Mouse (Mus musculus) MEL (cell line): Measurements from ENCODE around the gene Glt28d2. TPM values are rescaled to one million over a fixed set of nuclear protein-coding genes. Genes with fewer than 3 reads are reported as not detected.
"Not testable (repeated sequence)": the region's sequence is repeated elsewhere in the genome, so short reads cannot be mapped to it uniquely, and the experiment has no call there.

Experiments used
- DNase-seq: peaks from one replicate; pipeline ENCODE4 v3.0.0; 2011; ENCODE audit warnings: low read depth, low spot score
- H3K27ac ChIP-seq: 2 replicates; pipeline ENCODE4 v1.5.1; 2012; ENCODE audit warnings: low read depth, mild to moderate bottlenecking, control low read depth, low read length, moderate library complexity; ENCODE audit not compliant: control insufficient read depth
- H3K27me3 ChIP-seq, 2 experiments: fragments of 150-350 bp in 1 of 2; sonication (generic) in 1 of 2; 2 replicates each; pipeline ENCODE4 v1.6.1; 2012; ENCODE audit warnings: low read length in 2 of 2, mild to moderate bottlenecking in 2 of 2, improper control_type of control experiment in 1 of 2, moderate library complexity in 1 of 2; ENCODE audit not compliant: insufficient read depth in 2 of 2, control insufficient read depth in 1 of 2
- H3K36me3 ChIP-seq, 2 experiments: 2 replicates each; pipeline ENCODE4 v1.6.1; 2012 to 2014; ENCODE audit warnings: low read length in 2 of 2, improper control_type of control experiment in 1 of 2, inconsistent platforms in 1 of 2, mild to moderate bottlenecking in 1 of 2; ENCODE audit not compliant: insufficient read depth in 2 of 2, control insufficient read depth in 1 of 2
- H3K4me1 ChIP-seq, 2 experiments: fragments of 150-350 bp in 1 of 2; sonication (generic) in 1 of 2; 2 replicates each; pipeline ENCODE4 v1.6.1; 2012; ENCODE audit warnings: low read length in 2 of 2, improper control_type of control experiment in 1 of 2, mild to moderate bottlenecking in 1 of 2; ENCODE audit not compliant: insufficient read depth in 2 of 2, control insufficient read depth in 1 of 2
- H3K4me3 ChIP-seq, 2 experiments: fragments of 150-350 bp in 1 of 2; sonication (generic) in 1 of 2; 2 replicates each; pipeline ENCODE4 v1.5.1; 2012; ENCODE audit warnings: low read depth in 2 of 2, low read length in 2 of 2, mild to moderate bottlenecking in 2 of 2, moderate library complexity in 2 of 2, control low read depth in 1 of 2, improper control_type of control experiment in 1 of 2; ENCODE audit not compliant: control insufficient read depth in 1 of 2, insufficient read depth in 1 of 2
- H3K79me2 ChIP-seq: 2 replicates; pipeline ENCODE4 v1.6.1; 2012; ENCODE audit warnings: mild to moderate bottlenecking, low read length, moderate library complexity; ENCODE audit not compliant: control insufficient read depth, poor library complexity, insufficient read depth
- H3K9ac ChIP-seq: 2 replicates; pipeline ENCODE4 v1.6.1; 2012; ENCODE audit warnings: low read depth, mild to moderate bottlenecking, control low read depth, low read length, moderate library complexity; ENCODE audit not compliant: control insufficient read depth, poor library complexity, severe bottlenecking
- H3K9me3 ChIP-seq: fragments of 150-350 bp; sonication (generic); replicated peaks from 2 replicates; pipeline ENCODE4 v1.6.1; 2012; ENCODE audit warnings: mild to moderate bottlenecking, low read length, improper control_type of control experiment, moderate library complexity; ENCODE audit not compliant: insufficient read depth
- BHLHE40 ChIP-seq: IDR thresholded peaks from 2 replicates; pipeline ENCODE4 v1.6.1; 2012; ENCODE audit warnings: low read depth, mild to moderate bottlenecking, inconsistent platforms, low read length, improper control_type of control experiment, borderline replicate concordance
- CHD2 ChIP-seq: IDR thresholded peaks from 2 replicates; pipeline ENCODE4 v1.6.1; 2011; ENCODE audit warnings: low read length, improper control_type of control experiment
- CTCF ChIP-seq, 3 experiments: IDR thresholded peaks in 2 of 3; conservative IDR thresholded peaks in 1 of 3; 2 replicates each; pipeline ENCODE4 v1.5.1; 2011 to 2012; ENCODE audit warnings: low read length in 3 of 3, low read depth in 2 of 3, mild to moderate bottlenecking in 2 of 3, improper control_type of control experiment in 1 of 3, inconsistent platforms in 1 of 3, mixed read lengths in 1 of 3, moderate library complexity in 1 of 3; ENCODE audit not compliant: control insufficient read depth in 1 of 3, insufficient read depth in 1 of 3, poor library complexity in 1 of 3, severe bottlenecking in 1 of 3
- ELF1 ChIP-seq: IDR thresholded peaks from 2 replicates; pipeline ENCODE4 v1.6.1; 2014; ENCODE audit warnings: low read depth, mild to moderate bottlenecking, inconsistent platforms, low read length, improper control_type of control experiment, moderate library complexity
- EP300 ChIP-seq, 2 experiments: IDR thresholded peaks; 2 replicates each; pipeline ENCODE4 v1.6.1; 2011; ENCODE audit warnings: improper control_type of control experiment in 2 of 2, low read length in 2 of 2, low read depth in 1 of 2, mild to moderate bottlenecking in 1 of 2
- ETS1 ChIP-seq: IDR thresholded peaks from 2 replicates; pipeline ENCODE4 v1.6.1; 2012; ENCODE audit warnings: low read depth, mild to moderate bottlenecking, inconsistent platforms, low read length, improper control_type of control experiment, moderate library complexity
- GABPA ChIP-seq: IDR thresholded peaks from 2 replicates; pipeline ENCODE4 v1.6.1; 2012; ENCODE audit warnings: low read depth, mild to moderate bottlenecking, inconsistent platforms, low read length, improper control_type of control experiment, moderate library complexity
- GATA1 ChIP-seq: IDR thresholded peaks from 2 replicates; pipeline ENCODE4 v1.6.1; 2011; ENCODE audit warnings: low read depth, low read length, improper control_type of control experiment
- HCFC1 ChIP-seq: IDR thresholded peaks from 2 replicates; pipeline ENCODE4 v1.6.1; 2012; ENCODE audit warnings: low read depth, mild to moderate bottlenecking, inconsistent platforms, low read length, improper control_type of control experiment, moderate library complexity
- JUND ChIP-seq: IDR thresholded peaks from 2 replicates; pipeline ENCODE4 v1.6.1; 2011; ENCODE audit warnings: low read depth, mild to moderate bottlenecking, improper control_type of control experiment, low read length
- MAFK ChIP-seq: IDR thresholded peaks from 2 replicates; pipeline ENCODE4 v1.6.1; 2011; ENCODE audit warnings: low read depth, mild to moderate bottlenecking, low read length, improper control_type of control experiment, borderline replicate concordance
- MAZ ChIP-seq: IDR thresholded peaks from 2 replicates; pipeline ENCODE4 v1.6.1; 2012; ENCODE audit warnings: low read depth, mild to moderate bottlenecking, inconsistent platforms, low read length, improper control_type of control experiment
- MEF2A ChIP-seq: IDR thresholded peaks from 2 replicates; pipeline ENCODE4 v1.6.1; 2014; ENCODE audit warnings: low read depth, mild to moderate bottlenecking, inconsistent platforms, low read length, improper control_type of control experiment; ENCODE audit not compliant: poor library complexity, insufficient replicate concordance, severe bottlenecking; ENCODE audit errors: extremely low read depth
- MXI1 ChIP-seq: IDR thresholded peaks from 2 replicates; pipeline ENCODE4 v1.6.1; 2011; ENCODE audit warnings: mild to moderate bottlenecking, low read depth, low read length, improper control_type of control experiment
- MYC ChIP-seq: IDR thresholded peaks from 2 replicates; pipeline ENCODE4 v1.6.1; 2011; ENCODE audit warnings: low read depth, mild to moderate bottlenecking, low read length, improper control_type of control experiment, moderate library complexity
- NELFE ChIP-seq: IDR thresholded peaks from 2 replicates; pipeline ENCODE4 v1.6.1; 2011; ENCODE audit warnings: low read depth, low read length, improper control_type of control experiment
- POLR2A ChIP-seq, 2 experiments: IDR thresholded peaks; 2 replicates each; pipeline ENCODE4 v1.6.1; 2011 to 2012; ENCODE audit warnings: low read length in 2 of 2, mild to moderate bottlenecking in 2 of 2, control low read depth in 1 of 2, improper control_type of control experiment in 1 of 2, low read depth in 1 of 2, moderate library complexity in 1 of 2; ENCODE audit not compliant: control insufficient read depth in 1 of 2, insufficient read depth in 1 of 2, poor library complexity in 1 of 2
- POLR2AphosphoS2 ChIP-seq: IDR thresholded peaks from 2 replicates; pipeline ENCODE4 v1.6.1; 2011; ENCODE audit warnings: low read length, improper control_type of control experiment
- RAD21 ChIP-seq: IDR thresholded peaks from 2 replicates; pipeline ENCODE4 v1.6.1; 2011; ENCODE audit warnings: mild to moderate bottlenecking, low read depth, low read length, improper control_type of control experiment
- RCOR1 ChIP-seq: IDR thresholded peaks from 2 replicates; pipeline ENCODE4 v1.6.1; 2012; ENCODE audit warnings: low read depth, mild to moderate bottlenecking, inconsistent platforms, low read length, improper control_type of control experiment
- SMC3 ChIP-seq: IDR thresholded peaks from 2 replicates; pipeline ENCODE4 v1.6.1; 2011; ENCODE audit warnings: low read depth, low read length, improper control_type of control experiment
- TBP ChIP-seq: IDR thresholded peaks from 2 replicates; pipeline ENCODE4 v1.8.0; 2011; ENCODE audit warnings: low read depth, low read length, improper control_type of control experiment
- USF1 ChIP-seq: IDR thresholded peaks from 2 replicates; pipeline ENCODE4 v1.6.1; 2014; ENCODE audit warnings: low read depth, mild to moderate bottlenecking, inconsistent platforms, low read length, improper control_type of control experiment, moderate library complexity
- USF2 ChIP-seq, 2 experiments: IDR thresholded peaks; 2 replicates each; pipeline ENCODE4 v1.6.1; 2011 to 2012; ENCODE audit warnings: improper control_type of control experiment in 2 of 2, low read length in 2 of 2, borderline replicate concordance in 1 of 2, inconsistent platforms in 1 of 2, low read depth in 1 of 2, mild to moderate bottlenecking in 1 of 2; ENCODE audit not compliant: insufficient read depth in 1 of 2
- ZMIZ1 ChIP-seq: IDR thresholded peaks from 2 replicates; pipeline ENCODE4 v1.6.1; 2012; ENCODE audit warnings: low read depth, mild to moderate bottlenecking, inconsistent platforms, low read length, improper control_type of control experiment, moderate library complexity
- ZNF384 ChIP-seq: IDR thresholded peaks from 2 replicates; pipeline ENCODE4 v1.6.1; 2012; ENCODE audit warnings: low read depth, mild to moderate bottlenecking, inconsistent platforms, low read length, improper control_type of control experiment
- polyA plus RNA-seq, 2 experiments: library from polyadenylated mRNA; stranded (reverse) in 1 of 2; unstranded in 1 of 2; fragments of >175 nt in 1 of 2; fragments of >200 nt in 1 of 2; gene quantifications; 2 replicates each; pipeline versions ENCODE4 v1.2.1 to v1.2.4; 2012; ENCODE audit warnings: low replicate concordance in 2 of 2, low read depth in 1 of 2; ENCODE audit not compliant: insufficient read length in 2 of 2, insufficient read depth in 1 of 2, missing spikeins in 1 of 2
- total RNA-seq: library from RNA; depleted of rRNA; stranded (reverse); fragments of 300-350 nt; gene quantifications from 2 replicates; pipeline ENCODE4 v1.2.3, GENCODE M21; 2012

Gene Glt28d2
- total and polyA plus RNA-seq, 3 experiments, result not detected

- Histone ChIP-seq H3K4me1 (no peaks in the 10 kb centered on the region), H3K9me3 (no peaks in the 10 kb centered on the region), H3K27ac (no peak overlapping the region), H3K79me2 (no peaks in the 10 kb centered on the region), H3K27me3 (no peaks in the 10 kb centered on the region), H3K9ac (no peak overlapping the region), H3K36me3 (no peaks in the 10 kb centered on the region), H3K4me3 (no peak overlapping the region)
- no peak for DNase-seq
- TF ChIP-seq RAD21 (no peak), MYC (no peak), GABPA (no peak), ETS1 (no peak), MXI1 (no peak), CTCF (IDR thresholded peaks at IDR 0.05 in 2 of 3, conservative IDR thresholded peaks at IDR 0.05 in 1 of 3; ENCODE audit: control insufficient read depth in 1 of 3, insufficient read depth in 1 of 3, low read depth in 2 of 3, low read length in 3 of 3, poor library complexity in 1 of 3, severe bottlenecking in 1 of 3) (no peak), USF2 (IDR thresholded peaks at IDR 0.05; ENCODE audit: borderline replicate concordance in 1 of 2, insufficient read depth in 1 of 2, low read depth in 1 of 2, low read length in 2 of 2) (no peak), SMC3 (no peak), BHLHE40 (no peak), NELFE (no peak), POLR2AphosphoS2 (no peak), POLR2A (IDR thresholded peaks at IDR 0.05; ENCODE audit: control insufficient read depth in 1 of 2, insufficient read depth in 1 of 2, low read depth in 1 of 2, low read length in 2 of 2, poor library complexity in 1 of 2) (no peak), EP300 (IDR thresholded peaks at IDR 0.05; ENCODE audit: low read depth in 1 of 2, low read length in 2 of 2) (no peak), ELF1 (no peak), HCFC1 (no peak), ZMIZ1 (no peak), ZNF384 (no peak), MAZ (no peak), GATA1 (no peak), TBP (no peak)
- TF ChIP-seq, all 39 proteins: peak for 0
These were observed 36.0 kb upstream of the Glt28d2 start for GRCm38 (mm10) chr3:85923343-85923742.

DNA sequence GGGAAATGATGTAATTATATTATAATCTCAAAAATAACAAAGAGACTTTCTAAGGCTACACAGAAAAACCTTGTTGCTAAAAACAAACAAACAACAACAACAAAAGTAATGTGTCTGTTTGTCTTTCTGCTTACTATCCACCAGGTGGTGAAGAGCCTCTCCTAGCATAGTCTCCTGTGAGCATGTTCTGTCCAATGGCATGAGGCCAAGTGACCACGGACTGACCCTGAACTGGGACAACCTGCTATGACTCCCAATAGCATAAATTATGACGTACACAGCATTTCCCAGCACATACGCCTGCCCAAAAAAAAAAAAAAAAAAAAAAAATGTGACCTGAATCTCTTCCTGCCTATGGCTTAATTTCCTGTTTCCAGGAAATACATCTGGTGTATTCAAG is 35.0 kb upstream of the Glt28d2 start:
- Histone ChIP-seq H3K36me3 (no peaks in the 10 kb centered on the region), H3K79me2 (no peaks in the 10 kb centered on the region), H3K9ac (no peak overlapping the region), H3K4me3 (no peak overlapping the region), H3K9me3 (no peaks in the 10 kb centered on the region), H3K27me3 (no peaks in the 10 kb centered on the region), H3K27ac (no peak overlapping the region), H3K4me1 (no peaks in the 10 kb centered on the region)
- TF ChIP-seq CHD2, result no peak
- TF ChIP-seq USF1, result no peak
- TF ChIP-seq POLR2A (IDR thresholded peaks at IDR 0.05; ENCODE audit: control insufficient read depth in 1 of 2, insufficient read depth in 1 of 2, low read depth in 1 of 2, low read length in 2 of 2, poor library complexity in 1 of 2), result no peak
- no peak for TF ChIP-seq EP300 (IDR thresholded peaks at IDR 0.05; ENCODE audit: low read depth in 1 of 2, low read length in 2 of 2)
- no peak for TF ChIP-seq TBP
- TF ChIP-seq MEF2A, result no peak
- TF ChIP-seq MAFK, result no peak
- TF ChIP-seq MYC, result no peak
- no peak for TF ChIP-seq GATA1
- TF ChIP-seq RCOR1, result no peak
- no peak for TF ChIP-seq JUND
- no peak for DNase-seq

GRCm38 (mm10) chr3:85920671-85921070 is 33.4 kb upstream of the Glt28d2 start:
- H3K4me3 ChIP-seq, H3K79me2 ChIP-seq, H3K36me3 ChIP-seq, H3K4me1 ChIP-seq, H3K9ac ChIP-seq, DNase-seq, H3K9me3 ChIP-seq, H3K27me3 ChIP-seq, H3K27ac ChIP-seq: not testable (repeated sequence)
